Mouse (Mus musculus): ENCODE data around the gene P2ry14.

GRCm38 (mm10) chr3:59169921-59170627 lies 16.7 kb upstream of the P2ry14 start:
- TF ChIP-seq CTCF (IDR thresholded peaks at IDR 0.05; ENCODE audit: borderline replicate concordance, insufficient read depth, low read length) (no peak), POLR2A (IDR thresholded peaks at IDR 0.05; ENCODE audit: low read depth, low read length) (no peak)
